Mouse (Mus musculus) small intestine, adult 2 months (tissue): Measurements from ENCODE around the gene Hras. TPM values are rescaled to one million over a fixed set of nuclear protein-coding genes. Genes with fewer than 3 reads are reported as not detected.

Experiments
- H3K27ac ChIP-seq: fragments of 200-500 bp; 2 replicates; pipeline ENCODE4 v1.5.1; 2012; ENCODE audit warnings: low read depth, low read length, control low read depth, inconsistent platforms; ENCODE audit not compliant: insufficient read depth
- H3K27me3 ChIP-seq: fragments of 200-500 bp; 2 replicates; pipeline ENCODE4 v1.6.1; 2012; ENCODE audit warnings: mild to moderate bottlenecking, moderate library complexity, low read length, inconsistent platforms; ENCODE audit not compliant: control insufficient read depth, insufficient read depth
- H3K36me3 ChIP-seq: fragments of 200-500 bp; 2 replicates; pipeline ENCODE4 v1.6.1; 2012; ENCODE audit warnings: mild to moderate bottlenecking, low read length, control low read depth, inconsistent platforms; ENCODE audit not compliant: control insufficient read depth, insufficient read depth
- H3K4me1 ChIP-seq: fragments of 200-500 bp; 2 replicates; pipeline ENCODE4 v1.6.1; 2012; ENCODE audit warnings: low read length, inconsistent platforms, mixed read lengths; ENCODE audit not compliant: control insufficient read depth, insufficient read depth, insufficient read length
- H3K4me3 ChIP-seq: fragments of 200-500 bp; 2 replicates; pipeline ENCODE4 v1.5.1; 2012; ENCODE audit warnings: low read depth, mild to moderate bottlenecking, control low read depth, inconsistent platforms, low read length, moderate library complexity
- CTCF ChIP-seq: fragments of 200-500 bp; IDR thresholded peaks from 2 replicates; pipeline ENCODE4 v1.5.1; 2012; ENCODE audit warnings: low read depth, mild to moderate bottlenecking, control low read depth, inconsistent platforms, low read length, moderate library complexity, mixed read lengths; ENCODE audit not compliant: insufficient replicate concordance, insufficient read length; ENCODE audit errors: extremely low read depth
- POLR2A ChIP-seq: fragments of 200-500 bp; IDR thresholded peaks from 2 replicates; pipeline ENCODE4 v1.6.1; 2012; ENCODE audit warnings: low read depth, mild to moderate bottlenecking, control low read depth, inconsistent platforms, low read length, moderate library complexity
- WGBS: fragments of 180-500 bp; shearing (Covaris S2); methylation state at CpG from one replicate; pipeline ENCODE4 v1.1.7; 2018; 5-methylcytosine and 5-hydroxymethylcytosine counted together
- polyA plus RNA-seq: library from polyadenylated mRNA; depleted of rRNA; stranded (reverse); fragments of >200 nt; gene quantifications from 2 replicates; pipeline ENCODE4 v1.2.3, GENCODE M21; 2012

Gene Hras
- polyA plus RNA-seq, 1 experiment: 67.1 TPM

DNA sequence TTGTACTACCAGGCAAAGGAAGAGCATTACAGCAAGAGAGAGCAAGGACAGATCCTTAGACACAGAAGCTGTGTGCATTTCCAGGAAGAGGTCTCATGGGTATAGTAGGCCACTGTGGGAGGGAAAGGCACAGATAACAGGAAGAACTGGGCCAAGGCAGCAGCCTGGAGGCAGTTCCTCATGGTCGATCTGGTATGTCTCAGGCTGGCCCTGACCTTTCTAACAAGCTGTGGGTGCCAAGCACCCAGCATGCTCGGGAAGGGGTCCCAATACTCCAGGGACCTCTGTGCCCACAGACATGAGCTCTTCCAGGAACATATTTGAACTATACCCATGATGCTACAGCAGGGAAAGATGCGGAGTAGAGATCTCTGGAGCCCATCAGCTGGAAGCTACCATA, 10.7 kb upstream of the Hras start:
- no peak for TF ChIP-seq POLR2A
- no peak for TF ChIP-seq CTCF
- no peaks in the 10 kb centered on the region for H3K4me1 ChIP-seq
- H3K27me3 ChIP-seq: no peaks in the 10 kb centered on the region
- 56% methylated on average over 3 of the region's 3 CpGs for WGBS
- H3K4me3 ChIP-seq: no peak overlapping the region
- H3K27ac ChIP-seq: no peak overlapping the region
- H3K36me3 ChIP-seq: no peaks in the 10 kb centered on the region

DNA sequence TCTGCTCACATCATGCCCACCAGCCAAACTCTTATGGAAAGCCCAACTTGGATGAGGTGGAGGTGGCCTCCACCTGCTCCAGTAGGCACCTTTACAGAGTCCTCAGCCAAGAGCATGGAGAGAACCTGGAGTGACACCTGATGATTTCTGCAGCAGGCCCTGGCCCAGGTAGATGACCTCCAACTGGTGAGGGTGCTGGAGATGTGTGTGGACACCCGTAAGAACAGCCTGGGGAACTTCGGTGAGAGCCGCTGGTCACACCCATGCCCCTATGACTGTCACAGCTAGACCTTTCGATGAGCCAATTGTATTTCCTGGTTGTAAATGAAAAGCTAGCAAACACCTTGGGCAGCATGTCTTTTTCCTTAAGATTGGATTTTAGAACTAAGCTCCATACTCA, 4.3 kb upstream of the Hras start:
- Histone ChIP-seq H3K4me3 (no peak overlapping the region), H3K27me3 (no peaks in the 10 kb centered on the region), H3K36me3 (no peaks in the 10 kb centered on the region), H3K4me1 (peaks cover 11% of the 10 kb centered on the region), H3K27ac (no peak overlapping the region)
- TF ChIP-seq CTCF: no peak
- TF ChIP-seq POLR2A: no peak
- 49% methylated on average over 4 of the region's 4 CpGs for WGBS

DNA sequence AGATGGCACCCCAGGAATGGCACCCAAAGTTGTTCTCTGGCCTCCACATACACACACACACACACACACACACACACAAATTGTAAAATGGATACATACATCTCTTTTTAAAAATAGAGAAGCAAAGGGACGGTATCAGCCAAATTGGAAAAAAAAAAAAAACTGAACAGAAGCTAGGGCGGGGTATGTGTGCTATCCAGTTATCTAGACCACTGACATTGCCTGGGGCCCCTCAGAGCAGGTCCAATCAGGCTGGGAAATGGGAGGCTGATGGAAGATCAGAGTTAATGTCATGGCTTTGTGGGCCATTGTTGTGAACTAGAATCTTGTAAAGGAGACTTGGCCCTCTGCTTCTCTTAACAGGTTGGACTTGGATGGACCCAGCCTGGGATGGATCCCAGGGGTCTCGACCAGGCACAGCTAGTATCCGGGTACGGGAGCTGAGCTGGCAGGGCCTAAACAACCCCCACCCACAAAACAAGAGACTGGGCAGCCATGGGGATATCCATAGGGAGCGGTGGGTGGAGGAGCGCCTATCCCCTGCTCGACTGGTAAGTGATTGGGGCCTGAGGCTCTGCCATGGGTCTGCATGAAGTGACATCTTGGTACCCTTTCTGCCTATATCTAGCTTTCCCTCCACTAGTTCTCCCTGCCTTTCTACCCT, 2.9 kb upstream of the Hras start:
- peaks cover 17% of the 10 kb centered on the region for H3K4me1 ChIP-seq
- H3K27ac ChIP-seq: no peak overlapping the region
- no peak for TF ChIP-seq CTCF
- TF ChIP-seq POLR2A: no peak
- 98% methylated on average over 8 of the region's 8 CpGs for whole genome bisulfite sequencing
- peaks cover 5% of the 10 kb centered on the region for H3K36me3 ChIP-seq
- no peak overlapping the region for H3K4me3 ChIP-seq
- H3K27me3 ChIP-seq: no peaks in the 10 kb centered on the region

DNA sequence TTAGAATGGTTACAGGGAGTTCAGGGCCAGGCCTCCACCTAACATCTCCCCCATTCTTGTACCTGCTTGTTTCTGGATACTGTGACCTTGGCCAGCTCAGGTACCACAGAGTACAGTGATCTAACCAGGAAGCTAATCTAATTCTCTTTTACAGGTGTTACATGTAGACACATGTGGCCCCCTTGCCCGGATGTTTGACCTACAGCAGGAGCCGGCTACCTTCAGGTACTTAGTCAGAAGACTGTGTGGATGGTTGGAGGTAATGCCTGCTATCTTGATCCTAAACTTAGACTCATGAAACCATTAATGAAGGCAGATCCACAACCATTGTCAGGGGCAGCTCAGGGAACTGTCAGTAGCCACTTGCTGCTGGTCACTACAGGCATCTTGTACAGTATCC, 1.9 kb upstream of the Hras start:
- Histone ChIP-seq H3K27ac (no peak overlapping the region), H3K4me3 (no peak overlapping the region), H3K36me3 (peaks cover 15% of the 10 kb centered on the region), H3K27me3 (no peaks in the 10 kb centered on the region), H3K4me1 (peaks cover 17% of the 10 kb centered on the region)
- WGBS: 72% methylated on average over 2 of the region's 2 CpGs
- no peak for TF ChIP-seq CTCF

DNA sequence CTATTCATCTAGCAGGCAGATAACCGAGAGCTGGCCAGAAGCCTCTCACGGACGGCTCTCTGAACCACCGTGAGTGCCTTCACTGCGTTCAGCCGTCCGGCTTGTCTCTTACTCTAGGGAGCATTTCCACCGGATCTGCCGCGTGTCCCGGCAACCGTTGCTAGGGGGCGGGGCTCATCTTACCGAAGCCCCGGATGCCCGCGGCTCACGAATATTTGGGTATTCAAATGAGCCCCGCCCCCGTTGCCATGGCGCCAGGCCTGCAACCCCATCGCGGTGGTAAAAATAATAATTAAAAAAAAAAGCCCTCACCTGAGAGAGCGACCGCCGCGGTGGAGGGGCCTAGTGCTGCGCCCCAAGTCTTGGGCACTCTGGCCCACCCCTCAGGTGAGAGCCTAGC, 1.0 kb upstream of the Hras start:
- H3K27ac ChIP-seq: peak overlapping the region; percentile 83; the same call in 1 of the 2 replicates
- WGBS: 2% methylated on average over 28 of the region's 28 CpGs
- H3K4me3 ChIP-seq: peak overlapping the region; percentile 81
- no peaks in the 10 kb centered on the region for H3K27me3 ChIP-seq
- H3K36me3 ChIP-seq: peaks cover 23% of the 10 kb centered on the region
- H3K4me1 ChIP-seq: peaks cover 17% of the 10 kb centered on the region
- peak; percentile 44; the same call in 1 of the 2 replicates for TF ChIP-seq POLR2A
- no peak for TF ChIP-seq CTCF

DNA sequence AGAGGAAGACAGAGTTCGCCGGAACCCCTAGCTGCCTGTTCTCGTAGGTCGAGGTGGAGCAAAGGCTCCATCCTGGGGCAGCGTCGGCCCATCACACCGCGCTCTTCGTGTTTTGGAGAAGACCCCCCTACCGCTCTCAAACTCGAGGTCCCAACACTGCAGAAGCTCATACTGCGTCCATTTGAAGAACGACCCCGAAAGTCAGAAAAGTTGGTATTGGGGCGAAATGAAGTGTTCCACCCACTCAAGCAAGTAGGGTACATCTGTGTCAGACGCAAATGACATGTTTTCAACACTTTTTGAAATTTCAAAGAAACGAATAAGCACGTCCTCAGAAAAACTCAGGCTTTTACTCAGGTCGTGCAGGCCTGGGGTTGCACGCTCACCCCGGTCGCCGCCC, 604 bp upstream of the Hras start:
- Histone ChIP-seq H3K27me3 (no peaks in the 10 kb centered on the region), H3K4me3 (peak overlapping the region; percentile 81), H3K4me1 (peaks cover 17% of the 10 kb centered on the region), H3K36me3 (peaks cover 27% of the 10 kb centered on the region), H3K27ac (peak overlapping the region; percentile 83)
- under 1% methylated on average over 23 of the region's 23 CpGs for WGBS
- no peak for TF ChIP-seq CTCF
- TF ChIP-seq POLR2A: no peak

DNA sequence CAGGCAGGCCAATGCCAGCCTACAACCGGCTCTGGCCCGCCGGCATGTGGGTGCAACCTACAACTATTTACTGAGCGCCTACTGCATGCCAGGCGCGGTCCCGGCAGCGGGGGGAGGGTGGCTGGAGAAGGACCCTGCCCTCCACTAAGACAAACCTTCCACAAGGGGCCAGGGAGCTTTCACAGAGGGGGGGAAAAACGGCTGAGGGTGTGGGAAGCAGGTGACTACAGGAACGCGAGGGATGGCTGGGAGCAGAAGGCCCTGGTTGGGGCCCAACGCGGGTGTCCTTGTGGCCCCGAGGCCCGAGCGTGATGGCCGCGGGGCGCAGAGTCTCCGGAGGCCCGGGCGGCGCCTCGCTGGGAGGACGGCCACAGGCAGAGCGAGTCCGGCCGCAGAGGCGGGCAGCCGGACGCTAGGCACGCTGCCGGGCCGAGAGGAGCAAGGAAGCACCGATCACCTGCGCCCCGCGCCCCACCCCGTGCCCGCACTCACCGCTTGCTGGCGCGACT, 403 bp downstream of the Hras start:
- TF ChIP-seq POLR2A: no peak
- TF ChIP-seq CTCF: no peak
- WGBS: under 1% methylated on average over 43 of the region's 43 CpGs
- H3K27me3 ChIP-seq: no peaks in the 10 kb centered on the region
- peaks cover 17% of the 10 kb centered on the region for H3K4me1 ChIP-seq
- H3K27ac ChIP-seq: peak overlapping the region; percentile 66
- H3K4me3 ChIP-seq: peak overlapping the region; percentile 96
- peaks cover 28% of the 10 kb centered on the region for H3K36me3 ChIP-seq
